23 mouse cellular contexts compared by ENCODE assay signal in the genomic region with DNA sequence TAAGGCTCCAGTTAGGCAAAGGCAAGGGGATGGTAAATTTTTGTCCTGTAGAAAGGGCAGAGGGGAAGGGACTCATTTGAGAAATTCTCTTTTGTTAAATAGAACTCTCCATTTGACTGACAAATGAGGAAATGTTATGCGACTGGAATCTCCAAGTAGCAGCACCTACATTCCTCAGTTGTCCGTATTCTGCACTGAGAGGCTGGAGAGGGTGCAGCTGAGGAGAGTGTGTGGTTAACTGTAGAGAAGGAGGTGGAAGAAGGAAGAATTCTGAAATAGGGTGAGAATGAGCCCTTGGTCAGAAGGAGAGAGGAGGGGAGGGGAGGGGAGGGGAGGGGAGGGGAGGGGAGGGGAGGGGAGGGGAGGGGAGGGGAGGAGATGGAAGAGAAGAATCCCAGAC. TPM values are rescaled to one million over a fixed set of nuclear protein-coding genes. Genes with fewer than 3 reads are reported as not detected.
DNase-seq lines count a peak whose midpoint lies in the region; ATAC-seq and TF ChIP-seq lines count a peak whose summit lies in the region.
"Had no signal": no experiment of that assay in that cellular context is flagged by ENCODE, and none has a peak within 500 bp of the region (broad histone marks: within the 10 kb centered on the region; RNA-seq: fewer than 3 reads in every experiment).

No protein-coding gene starts in this region.

- 43% methylated on average over 2 of the region's 2 CpGs for WGBS in lung, postnatal 0 days
- 88% methylated on average over 2 of the region's 2 CpGs for WGBS in kidney, adult 2 months

- peak; percentile 68 for DNase-seq in lung, postnatal 0 days (ENCODE audit: low spot score)
- no peak for DNase-seq in lung, postnatal 25 days (ENCODE audit: low spot score)
- peak; percentile 40 for DNase-seq in R1 (ENCODE audit: low read depth, low spot score)
- no peak for DNase-seq in kidney, adult 2 months
- DNase-seq in cerebellum, adult 11-12 months: no peak
- DNase-seq in right cerebral cortex, postnatal 10 days (ENCODE audit: low spot score in 2 of 2): no peak
- DNase-seq: adrenal gland, adult 8-10 months; adrenal gland, postnatal 14 days; adrenal gland, postnatal 36 days; cerebellum, adult 11 months; cerebellum, adult 2 months; cerebellum, adult 9-10 months; cerebellum, postnatal 10 days; cerebellum, postnatal 25 days; forebrain, postnatal 0 days had no signal

- H3K4me3 ChIP-seq in lung, postnatal 0 days (ENCODE audit: low read depth, low read length): no peak overlapping the region
- H3K4me3 ChIP-seq in bone marrow macrophage, adult 2 months (ENCODE audit: insufficient read depth, low read length): no peak overlapping the region
- H3K4me3 ChIP-seq in kidney, adult 2 months (ENCODE audit: insufficient read depth, low read depth, low read length): no peak overlapping the region
- H3K4me3 ChIP-seq: embryonic facial prominence, embryonic 10.5 days; embryonic facial prominence, embryonic 12.5 days; forebrain, embryonic 13.5 days; forebrain, embryonic 15.5 days had no signal

- no peak for TF ChIP-seq CTCF in lung, postnatal 0 days (IDR thresholded peaks at IDR 0.05)
- TF ChIP-seq CTCF in bone marrow macrophage, adult 2 months (IDR thresholded peaks at IDR 0.05; ENCODE audit: low read depth, low read length): no peak
- no peak for TF ChIP-seq CTCF in kidney, adult 2 months (conservative IDR thresholded peaks at IDR 0.05; ENCODE audit: insufficient read depth, insufficient read length, low read depth, low read length)

- TF ChIP-seq EP300 in lung, postnatal 0 days (IDR thresholded peaks at IDR 0.05): peak; percentile 6; the same call in 1 of the 2 replicates

- no peak overlapping the region for H3K4me2 ChIP-seq in lung, postnatal 0 days (replicated peaks; ENCODE audit: low read depth, low read length)
- H3K4me2 ChIP-seq: embryonic facial prominence, embryonic 12.5 days; forebrain, embryonic 13.5 days; forebrain, embryonic 15.5 days had no signal

- ATAC-seq in lung, postnatal 0 days: peak; percentile 49; the same call in 1 of the 2 replicates
- ATAC-seq: activated CD4-positive, CD25-positive, alpha-beta regulatory T cell, adult 4 months; forebrain, embryonic 13.5 days; forebrain, embryonic 15.5 days; forebrain, postnatal 0 days; Patski had no signal

- no peaks in the 10 kb centered on the region for H3K36me3 ChIP-seq in lung, postnatal 0 days (ENCODE audit: insufficient read depth, low read length)
- no peaks in the 10 kb centered on the region for H3K36me3 ChIP-seq in kidney, adult 2 months (ENCODE audit: control insufficient read depth, insufficient read depth, low read length)
- H3K36me3 ChIP-seq: embryonic facial prominence, embryonic 10.5 days; embryonic facial prominence, embryonic 12.5 days; forebrain, embryonic 15.5 days; G1E had no signal

- H3K27ac ChIP-seq in lung, postnatal 0 days (ENCODE audit: low read length): no peak overlapping the region
- peak overlapping the region; percentile 58 for H3K27ac ChIP-seq in bone marrow macrophage, adult 2 months (ENCODE audit: insufficient read depth, low read depth, low read length)
- no peak overlapping the region for H3K27ac ChIP-seq in kidney, adult 2 months (ENCODE audit: insufficient read depth, low read depth, low read length)
- H3K27ac ChIP-seq: embryonic facial prominence, embryonic 10.5 days; embryonic facial prominence, embryonic 12.5 days; forebrain, embryonic 13.5 days; forebrain, embryonic 15.5 days had no signal

- no peak for TF ChIP-seq POLR2A in bone marrow macrophage, adult 2 months (IDR thresholded peaks at IDR 0.05; ENCODE audit: borderline replicate concordance, low read depth, low read length)
- no peak for TF ChIP-seq POLR2A in kidney, adult 2 months (IDR thresholded peaks at IDR 0.05; ENCODE audit: low read depth, low read length)

- H3K9me3 ChIP-seq in lung, postnatal 0 days (ENCODE audit: low read length): no peaks in the 10 kb centered on the region
- H3K9me3 ChIP-seq: embryonic facial prominence, embryonic 10.5 days; embryonic facial prominence, embryonic 12.5 days; forebrain, embryonic 13.5 days; forebrain, embryonic 15.5 days; G1E had no signal

- H3K27me3 ChIP-seq in lung, postnatal 0 days (replicated peaks; ENCODE audit: insufficient read depth, low read length): no peaks in the 10 kb centered on the region
- H3K27me3 ChIP-seq in kidney, adult 2 months (replicated peaks; ENCODE audit: control insufficient read depth, insufficient read depth, low read length): no peaks in the 10 kb centered on the region
- H3K27me3 ChIP-seq: embryonic facial prominence, embryonic 12.5 days; forebrain, embryonic 13.5 days; forebrain, embryonic 15.5 days; Patski had no signal

- no peak overlapping the region for H3K9ac ChIP-seq in lung, postnatal 0 days (replicated peaks; ENCODE audit: low read depth)
- H3K9ac ChIP-seq: embryonic facial prominence, embryonic 12.5 days; forebrain, embryonic 13.5 days; forebrain, embryonic 15.5 days; forebrain, postnatal 0 days had no signal

- H3K4me1 ChIP-seq in lung, postnatal 0 days (ENCODE audit: insufficient read depth, low read depth, low read length): no peaks in the 10 kb centered on the region
- peaks cover 81% of the 10 kb centered on the region for H3K4me1 ChIP-seq in bone marrow macrophage, adult 2 months (ENCODE audit: control insufficient read depth, insufficient read depth, low read length)
- peaks cover 5% of the 10 kb centered on the region; the same call in 1 of the 2 replicates for H3K4me1 ChIP-seq in kidney, adult 2 months (ENCODE audit: control insufficient read depth, insufficient read depth, low read length)
- H3K4me1 ChIP-seq: embryonic facial prominence, embryonic 12.5 days; forebrain, embryonic 13.5 days; forebrain, embryonic 15.5 days had no signal

RNA-seq across cellular contexts. Expression of gene Incenp, which starts 34.6 kb away (rescaled TPM):
- 9.9 and 12.8 TPM in 2 replicates for polyA plus RNA-seq in lung, postnatal 0 days (2015; fragmentation: Nextera tagmentation; extraction: Ambion mirVana)
- 146 and 159 TPM in 2 replicates for polyA plus RNA-seq in bone marrow macrophage, adult 2 months (2012; ENCODE audit: insufficient read depth, insufficient read length, missing spikeins)
- 3.9 and 4.7 TPM in 2 replicates for polyA plus RNA-seq in kidney, adult 2 months (2012; rRNA removed)

RNA-seq across cellular contexts. Expression of gene Fth1, which starts 46.5 kb away (rescaled TPM):
- polyA plus RNA-seq in lung, postnatal 0 days (2015; fragmentation: Nextera tagmentation; extraction: Ambion mirVana): 3,752 and 3,783 TPM in 2 replicates
- 20,335 and 20,363 TPM in 2 replicates for polyA plus RNA-seq in bone marrow macrophage, adult 2 months (2012; ENCODE audit: insufficient read depth, insufficient read length, missing spikeins)
- 8,110 and 8,726 TPM in 2 replicates for polyA plus RNA-seq in kidney, adult 2 months (2012; rRNA removed)

Comparison
In these comparisons a context has a peak if more than half of its experiments do, and no peak if none do; other contexts are left out.
1. DNase-seq: peak in lung, postnatal 0 days (single experiment) and R1 (single experiment); none in lung, postnatal 25 days (single experiment), kidney, adult 2 months (single experiment), cerebellum, adult 11-12 months (single experiment) and right cerebral cortex, postnatal 10 days (0 of 2).
2. RNA of gene Incenp, which starts 34.6 kb away (polyA plus RNA-seq): 146 to 159 TPM in bone marrow macrophage, adult 2 months; 9.9 to 12.8 TPM in lung, postnatal 0 days and 3.9 to 4.7 TPM in kidney, adult 2 months; every median in the first group is over 10 times any median in the second.